Mouse (Mus musculus) embryonic facial prominence, embryonic 14.5 days (tissue): ENCODE measurements around the gene Ankrd2. TPM values are rescaled to one million over a fixed set of nuclear protein-coding genes. Genes with fewer than 3 reads are reported as not detected.

Source experiments
- ATAC-seq: fragments of 200-750 bp; cut with Nextera tagmentation; 2 replicates; pipeline ENCODE4 v1.8.0; 2017; ENCODE audit warnings: low read depth, moderate number of reproducible peaks, moderate TSS enrichment
- DNase-seq: peaks from one replicate; pipeline ENCODE4 v3.0.0-alpha.2; 2015; ENCODE audit warnings: low spot score
- H3K27ac ChIP-seq: fragments of 300-500 bp; sonication (generic); replicated peaks from 2 replicates; pipeline ENCODE4 v1.5.1; 2014; ENCODE audit warnings: low read depth, mild to moderate bottlenecking, low read length, moderate library complexity
- H3K27me3 ChIP-seq: fragments of 300-500 bp; sonication (generic); replicated peaks from 2 replicates; pipeline ENCODE4 v1.6.1; 2014; ENCODE audit warnings: low read length; ENCODE audit not compliant: control insufficient read depth, insufficient read depth
- H3K36me3 ChIP-seq: fragments of 300-500 bp; sonication (generic); 2 replicates; pipeline ENCODE4 v1.6.1; 2014; ENCODE audit warnings: low read length, mixed read lengths; ENCODE audit not compliant: control insufficient read depth, insufficient read depth
- H3K4me1 ChIP-seq: fragments of 300-500 bp; sonication (generic); 2 replicates; pipeline ENCODE4 v1.6.1; 2014; ENCODE audit warnings: antibody characterized with exemption, low read length; ENCODE audit not compliant: control insufficient read depth, insufficient read depth
- H3K4me2 ChIP-seq: fragments of 300-500 bp; sonication (generic); 2 replicates; pipeline ENCODE4 v1.6.1; 2014; ENCODE audit warnings: low read depth, mild to moderate bottlenecking, low read length, moderate library complexity, mixed read lengths
- H3K4me3 ChIP-seq: fragments of 300-500 bp; sonication (generic); 2 replicates; pipeline ENCODE4 v1.5.1; 2014; ENCODE audit warnings: low read depth, mild to moderate bottlenecking, low read length
- H3K9ac ChIP-seq: fragments of 300-500 bp; sonication (generic); 2 replicates; pipeline ENCODE4 v1.6.1; 2014; ENCODE audit warnings: low read depth, mild to moderate bottlenecking, low read length, moderate library complexity, mixed read lengths
- H3K9me3 ChIP-seq: fragments of 300-500 bp; sonication (generic); 2 replicates; pipeline ENCODE4 v1.6.1; 2016; ENCODE audit warnings: low read length; ENCODE audit not compliant: control insufficient read depth
- WGBS: fragments of 180-500 bp; shearing (Covaris S2); extraction: QIAGEN DNeasy Blood & Tissue Kit; methylation state at CpG from one replicate; pipeline ENCODE4 v1.1.7; 2014; 5-methylcytosine and 5-hydroxymethylcytosine counted together
- polyA plus RNA-seq: library from polyadenylated mRNA; unstranded; fragments of >200 nt; fragmentation: Nextera tagmentation; extraction: Ambion mirVana; gene quantifications from 2 replicates; pipeline ENCODE4 v1.2.1, GENCODE M21; 2014

Ankrd2 gene
- polyA plus RNA-seq, 1 experiment from 2014 or later: 7.8 TPM

- H3K9me3 ChIP-seq: no peaks in the 10 kb centered on the region
- no peak within 1 kb of the TSS for H3K9ac ChIP-seq
- H3K4me1 ChIP-seq: no peaks in the 10 kb centered on the region
- no peak for DNase-seq
- 71% methylated on average over 4 of the region's 4 CpGs for WGBS
- H3K27me3 ChIP-seq: no peaks in the 10 kb centered on the region
- no peaks in the 10 kb centered on the region for H3K36me3 ChIP-seq
- ATAC-seq: no peak
- H3K27ac ChIP-seq: no peak within 1 kb of the TSS
- no peak within 1 kb of the TSS for H3K4me2 ChIP-seq
- no peak within 1 kb of the TSS for H3K4me3 ChIP-seq
Observed at GRCm38 (mm10) chr19:42051948-42052347, 16.1 kb downstream of the Ankrd2 start, which contains the start of gene 4933411K16Rik. Gene 4933411K16Rik (plus strand): TSS chr19:42052248.

GRCm38 (mm10) chr19:42054255-42054654 is 18.5 kb downstream of the Ankrd2 start:
- no peaks in the 10 kb centered on the region for H3K27me3 ChIP-seq
- no peaks in the 10 kb centered on the region for H3K36me3 ChIP-seq
- no peak overlapping the region for H3K4me2 ChIP-seq
- WGBS: 80% methylated on average over 6 of the region's 6 CpGs
- no peak overlapping the region for H3K27ac ChIP-seq
- H3K4me1 ChIP-seq: no peaks in the 10 kb centered on the region
- no peak overlapping the region for H3K9ac ChIP-seq
- no peaks in the 10 kb centered on the region for H3K9me3 ChIP-seq
- DNase-seq (no peak), ATAC-seq (no peak)
- no peak overlapping the region for H3K4me3 ChIP-seq

GRCm38 (mm10) chr19:42055881-42056280 is 20.1 kb downstream of the Ankrd2 start:
- no peaks in the 10 kb centered on the region for H3K9me3 ChIP-seq
- H3K27me3 ChIP-seq: no peaks in the 10 kb centered on the region
- H3K4me2 ChIP-seq: no peak overlapping the region
- ATAC-seq (no peak), DNase-seq (no peak)
- no peak overlapping the region for H3K4me3 ChIP-seq
- H3K4me1 ChIP-seq: no peaks in the 10 kb centered on the region
- 69% methylated on average over 2 of the region's 2 CpGs for WGBS
- H3K9ac ChIP-seq: no peak overlapping the region
- H3K27ac ChIP-seq: no peak overlapping the region
- no peaks in the 10 kb centered on the region for H3K36me3 ChIP-seq

GRCm38 (mm10) chr19:42056719-42057409 is 21.1 kb downstream of the Ankrd2 start:
- Histone ChIP-seq H3K36me3 (no peaks in the 10 kb centered on the region), H3K4me3 (no peak overlapping the region), H3K9ac (no peak overlapping the region), H3K9me3 (no peaks in the 10 kb centered on the region), H3K4me2 (no peak overlapping the region), H3K4me1 (no peaks in the 10 kb centered on the region), H3K27ac (no peak overlapping the region), H3K27me3 (no peaks in the 10 kb centered on the region)
- DNase-seq (no peak), ATAC-seq (no peak)
- 87% methylated on average over 6 of the region's 6 CpGs for WGBS

- Histone ChIP-seq H3K4me1 (no peaks in the 10 kb centered on the region), H3K36me3 (no peaks in the 10 kb centered on the region), H3K4me3 (no peak overlapping the region), H3K27me3 (no peaks in the 10 kb centered on the region), H3K27ac (no peak overlapping the region), H3K4me2 (no peak overlapping the region), H3K9me3 (no peaks in the 10 kb centered on the region), H3K9ac (no peak overlapping the region)
- ATAC-seq: no peak
- 62% methylated on average over 7 of the region's 7 CpGs for WGBS
- DNase-seq: no peak
Observed at GRCm38 (mm10) chr19:42058426-42058825, 22.6 kb downstream of the Ankrd2 start.

- Histone ChIP-seq H3K9me3 (no peaks in the 10 kb centered on the region), H3K36me3 (no peaks in the 10 kb centered on the region), H3K4me2 (no peak overlapping the region), H3K27ac (no peak overlapping the region), H3K27me3 (no peaks in the 10 kb centered on the region), H3K4me3 (no peak overlapping the region), H3K9ac (no peak overlapping the region), H3K4me1 (no peaks in the 10 kb centered on the region)
- no peak for DNase-seq
- no peak for ATAC-seq
- 94% methylated on average over 7 of the region's 7 CpGs for WGBS
Observed at GRCm38 (mm10) chr19:42061443-42061842, 25.6 kb downstream of the Ankrd2 start.

- Histone ChIP-seq H3K9me3 (no peaks in the 10 kb centered on the region), H3K4me2 (no peak overlapping the region), H3K27ac (no peak overlapping the region), H3K4me3 (no peak overlapping the region), H3K4me1 (no peaks in the 10 kb centered on the region), H3K36me3 (peaks cover 3% of the 10 kb centered on the region; the same call in 1 of the 2 replicates), H3K9ac (no peak overlapping the region), H3K27me3 (no peaks in the 10 kb centered on the region)
- ATAC-seq (no peak; the same call in 1 of the 2 replicates), DNase-seq (no peak)
- 76% methylated on average over 11 of the region's 11 CpGs for WGBS
Observed at GRCm38 (mm10) chr19:42068441-42069240, 32.8 kb downstream of the Ankrd2 start.

GRCm38 (mm10) chr19:42069241-42069525 is 33.4 kb downstream of the Ankrd2 start:
- ATAC-seq: no peak
- WGBS: 61% methylated on average over 6 of the region's 6 CpGs
- H3K4me3 ChIP-seq: no peak overlapping the region

More at GRCm38 (mm10) chr19:42069241-42069525, 33.4 kb downstream of the Ankrd2 start:
- Histone ChIP-seq H3K4me2 (no peak overlapping the region), H3K9me3 (no peaks in the 10 kb centered on the region), H3K27me3 (no peaks in the 10 kb centered on the region), H3K36me3 (peaks cover 7% of the 10 kb centered on the region; the same call in 1 of the 2 replicates), H3K9ac (no peak overlapping the region), H3K4me1 (no peaks in the 10 kb centered on the region), H3K27ac (no peak overlapping the region)
- no peak for DNase-seq
